Mouse (Mus musculus): ENCODE results near the gene Elob. TPM values are rescaled to one million over a fixed set of nuclear protein-coding genes. Genes with fewer than 3 reads are reported as not detected.

Gene Elob
- polyA plus RNA-seq (2014; fragmentation: Nextera tagmentation; extraction: Ambion mirVana), result 1,182 and 1,322 TPM in 2 replicates

- Histone ChIP-seq H3K27ac (ENCODE audit: low read depth, low read length) (peak within 1 kb of the TSS; percentile 93), H3K9ac (replicated peaks; ENCODE audit: low read depth, low read length) (peak within 1 kb of the TSS; percentile 81), H3K4me3 (ENCODE audit: low read depth, low read length) (peak within 1 kb of the TSS; percentile 77), H3K36me3 (ENCODE audit: control insufficient read depth, insufficient read depth, low read length) (peaks cover 23% of the 10 kb centered on the region), H3K9me3 (ENCODE audit: control insufficient read depth, low read length) (no peaks in the 10 kb centered on the region), H3K4me2 (ENCODE audit: low read depth, low read length) (peak within 1 kb of the TSS; percentile 68), H3K4me1 (ENCODE audit: control insufficient read depth, insufficient read depth, low read length) (peaks cover 16% of the 10 kb centered on the region), H3K27me3 (ENCODE audit: control insufficient read depth, insufficient read depth, low read length) (peaks cover 3% of the 10 kb centered on the region; the same call in 1 of the 2 replicates)
- peak; percentile 95 for ATAC-seq (ENCODE audit: low read depth)
- WGBS, result under 1% methylated on average over 19 of the region's 42 CpGs
Measured at GRCm38 (mm10) chr17:23829064-23829619, at the start of gene Elob. Gene Elob, minus strand, starts transcription at chr17:23829136.

GRCm38 (mm10) chr17:23877166-23877565 is 48.2 kb upstream of the Elob start:
- peak; percentile 71; the same call in 1 of the 2 replicates for ATAC-seq (ENCODE audit: low read depth)
- Histone ChIP-seq H3K27me3 (ENCODE audit: control insufficient read depth, insufficient read depth, low read length) (no peaks in the 10 kb centered on the region), H3K9ac (replicated peaks; ENCODE audit: low read depth, low read length) (no peak overlapping the region), H3K27ac (ENCODE audit: low read depth, low read length) (no peak overlapping the region), H3K4me2 (ENCODE audit: low read depth, low read length) (no peak overlapping the region), H3K4me1 (ENCODE audit: control insufficient read depth, insufficient read depth, low read length) (no peaks in the 10 kb centered on the region), H3K4me3 (ENCODE audit: low read depth, low read length) (no peak overlapping the region), H3K9me3 (ENCODE audit: control insufficient read depth, low read length) (no peaks in the 10 kb centered on the region), H3K36me3 (ENCODE audit: control insufficient read depth, insufficient read depth, low read length) (no peaks in the 10 kb centered on the region)
- WGBS, result 77% methylated on average over 2 of the region's 2 CpGs

GRCm38 (mm10) chr17:23876741-23877140 is 47.8 kb upstream of the Elob start:
- Histone ChIP-seq H3K36me3 (ENCODE audit: control insufficient read depth, insufficient read depth, low read length) (no peaks in the 10 kb centered on the region), H3K9me3 (ENCODE audit: control insufficient read depth, low read length) (no peaks in the 10 kb centered on the region), H3K4me2 (ENCODE audit: low read depth, low read length) (no peak overlapping the region), H3K9ac (replicated peaks; ENCODE audit: low read depth, low read length) (no peak overlapping the region), H3K4me1 (ENCODE audit: control insufficient read depth, insufficient read depth, low read length) (no peaks in the 10 kb centered on the region), H3K4me3 (ENCODE audit: low read depth, low read length) (no peak overlapping the region), H3K27ac (ENCODE audit: low read depth, low read length) (no peak overlapping the region), H3K27me3 (ENCODE audit: control insufficient read depth, insufficient read depth, low read length) (no peaks in the 10 kb centered on the region)
- ATAC-seq (ENCODE audit: low read depth), result peak; percentile 92; the same call in 1 of the 2 replicates
- 47% methylated on average over 3 of the region's 3 CpGs for WGBS

GRCm38 (mm10) chr17:23873884-23874856 is 45.2 kb upstream of the Elob start:
- Histone ChIP-seq H3K27me3 (ENCODE audit: control insufficient read depth, insufficient read depth, low read length) (no peaks in the 10 kb centered on the region), H3K4me2 (ENCODE audit: low read depth, low read length) (no peak overlapping the region), H3K27ac (ENCODE audit: low read depth, low read length) (no peak overlapping the region), H3K36me3 (ENCODE audit: control insufficient read depth, insufficient read depth, low read length) (no peaks in the 10 kb centered on the region), H3K4me1 (ENCODE audit: control insufficient read depth, insufficient read depth, low read length) (no peaks in the 10 kb centered on the region), H3K4me3 (ENCODE audit: low read depth, low read length) (no peak overlapping the region), H3K9me3 (ENCODE audit: control insufficient read depth, low read length) (no peaks in the 10 kb centered on the region), H3K9ac (replicated peaks; ENCODE audit: low read depth, low read length) (no peak overlapping the region)
- ATAC-seq (ENCODE audit: low read depth), result no peak
- 52% methylated on average over 8 of the region's 8 CpGs for WGBS

GRCm38 (mm10) chr17:23868513-23868912 is 39.6 kb upstream of the Elob start:
- H3K4me2 ChIP-seq (ENCODE audit: low read depth, low read length), result no peak overlapping the region
- WGBS, result 92% methylated on average over 11 of the region's 11 CpGs
- no peaks in the 10 kb centered on the region for H3K9me3 ChIP-seq (ENCODE audit: control insufficient read depth, low read length)
- H3K27ac ChIP-seq (ENCODE audit: low read depth, low read length), result no peak overlapping the region
- no peaks in the 10 kb centered on the region for H3K4me1 ChIP-seq (ENCODE audit: control insufficient read depth, insufficient read depth, low read length)
- ATAC-seq (ENCODE audit: low read depth), result no peak
- no peaks in the 10 kb centered on the region for H3K27me3 ChIP-seq (ENCODE audit: control insufficient read depth, insufficient read depth, low read length)
- H3K36me3 ChIP-seq (ENCODE audit: control insufficient read depth, insufficient read depth, low read length), result no peaks in the 10 kb centered on the region
- no peak overlapping the region for H3K4me3 ChIP-seq (ENCODE audit: low read depth, low read length)
- H3K9ac ChIP-seq (replicated peaks; ENCODE audit: low read depth, low read length), result no peak overlapping the region

GRCm38 (mm10) chr17:23867756-23868155 is 38.8 kb upstream of the Elob start, which contains the start of gene Prss21:
Gene Prss21, plus strand, starts transcription at chr17:23868056.
- Histone ChIP-seq H3K27ac (ENCODE audit: low read depth, low read length) (no peak within 1 kb of the TSS), H3K4me3 (ENCODE audit: low read depth, low read length) (no peak within 1 kb of the TSS), H3K9me3 (ENCODE audit: control insufficient read depth, low read length) (no peaks in the 10 kb centered on the region), H3K27me3 (ENCODE audit: control insufficient read depth, insufficient read depth, low read length) (no peaks in the 10 kb centered on the region), H3K9ac (replicated peaks; ENCODE audit: low read depth, low read length) (no peak within 1 kb of the TSS), H3K4me2 (ENCODE audit: low read depth, low read length) (no peak within 1 kb of the TSS), H3K4me1 (ENCODE audit: control insufficient read depth, insufficient read depth, low read length) (no peaks in the 10 kb centered on the region), H3K36me3 (ENCODE audit: control insufficient read depth, insufficient read depth, low read length) (no peaks in the 10 kb centered on the region)
- 80% methylated on average over 15 of the region's 15 CpGs for WGBS
- no peak for ATAC-seq (ENCODE audit: low read depth)

- H3K27ac ChIP-seq (ENCODE audit: low read depth, low read length), result no peak overlapping the region
- H3K9me3 ChIP-seq (ENCODE audit: control insufficient read depth, low read length), result no peaks in the 10 kb centered on the region
- 83% methylated on average over 4 of the region's 4 CpGs for WGBS
- H3K27me3 ChIP-seq (ENCODE audit: control insufficient read depth, insufficient read depth, low read length), result no peaks in the 10 kb centered on the region
- no peaks in the 10 kb centered on the region for H3K36me3 ChIP-seq (ENCODE audit: control insufficient read depth, insufficient read depth, low read length)
- H3K4me3 ChIP-seq (ENCODE audit: low read depth, low read length), result no peak overlapping the region
- no peak overlapping the region for H3K9ac ChIP-seq (replicated peaks; ENCODE audit: low read depth, low read length)
- H3K4me2 ChIP-seq (ENCODE audit: low read depth, low read length), result no peak overlapping the region
- ATAC-seq (ENCODE audit: low read depth), result no peak
- no peaks in the 10 kb centered on the region for H3K4me1 ChIP-seq (ENCODE audit: control insufficient read depth, insufficient read depth, low read length)
Measured at GRCm38 (mm10) chr17:23862926-23863325, 34.0 kb upstream of the Elob start.

- Histone ChIP-seq H3K9me3 (ENCODE audit: control insufficient read depth, low read length) (no peaks in the 10 kb centered on the region), H3K9ac (replicated peaks; ENCODE audit: low read depth, low read length) (no peak overlapping the region), H3K4me1 (ENCODE audit: control insufficient read depth, insufficient read depth, low read length) (no peaks in the 10 kb centered on the region), H3K27ac (ENCODE audit: low read depth, low read length) (no peak overlapping the region), H3K4me3 (ENCODE audit: low read depth, low read length) (no peak overlapping the region), H3K36me3 (ENCODE audit: control insufficient read depth, insufficient read depth, low read length) (no peaks in the 10 kb centered on the region), H3K4me2 (ENCODE audit: low read depth, low read length) (no peak overlapping the region), H3K27me3 (ENCODE audit: control insufficient read depth, insufficient read depth, low read length) (no peaks in the 10 kb centered on the region)
- ATAC-seq (ENCODE audit: low read depth), result no peak
- WGBS, result 94% methylated on average over 2 of the region's 2 CpGs
Measured at GRCm38 (mm10) chr17:23857913-23858312, 29.0 kb upstream of the Elob start.

- 87% methylated on average over 6 of the region's 6 CpGs for WGBS
Measured at GRCm38 (mm10) chr17:23857193-23857592, 28.3 kb upstream of the Elob start.

More at GRCm38 (mm10) chr17:23857193-23857592, 28.3 kb upstream of the Elob start:
- Histone ChIP-seq H3K36me3 (ENCODE audit: control insufficient read depth, insufficient read depth, low read length) (no peaks in the 10 kb centered on the region), H3K27me3 (ENCODE audit: control insufficient read depth, insufficient read depth, low read length) (no peaks in the 10 kb centered on the region), H3K4me3 (ENCODE audit: low read depth, low read length) (no peak overlapping the region), H3K9me3 (ENCODE audit: control insufficient read depth, low read length) (no peaks in the 10 kb centered on the region), H3K4me1 (ENCODE audit: control insufficient read depth, insufficient read depth, low read length) (no peaks in the 10 kb centered on the region), H3K4me2 (ENCODE audit: low read depth, low read length) (no peak overlapping the region), H3K27ac (ENCODE audit: low read depth, low read length) (no peak overlapping the region), H3K9ac (replicated peaks; ENCODE audit: low read depth, low read length) (no peak overlapping the region)
- ATAC-seq (ENCODE audit: low read depth), result no peak
